31 mouse cellular contexts compared by ENCODE assay signal in genomic region chr8:34539232-34539631, GRCm38 (mm10).
DNase-seq lines count a peak whose midpoint lies in the region; ATAC-seq and TF ChIP-seq lines count a peak whose summit lies in the region.
"Had no signal": no experiment of that assay in that cellular context is flagged by ENCODE, and none has a peak within 500 bp of the region (broad histone marks: within the 10 kb centered on the region; RNA-seq: fewer than 3 reads in every experiment).

No protein-coding gene starts in this region.

- no peak overlapping the region for H3K9ac ChIP-seq in lung, embryonic 15.5 days
- H3K9ac ChIP-seq in neural tube, embryonic 13.5 days, result no peak overlapping the region
- H3K9ac ChIP-seq in neural tube, embryonic 15.5 days (replicated peaks), result no peak overlapping the region
- H3K9ac ChIP-seq: embryonic facial prominence, embryonic 15.5 days; forebrain, embryonic 13.5 days; hindbrain, embryonic 15.5 days; liver, embryonic 14.5 days had no signal

- TF ChIP-seq CTCF in lung, adult 2 months (IDR thresholded peaks at IDR 0.05; ENCODE audit: insufficient read depth, low read length), result no peak

- no peaks in the 10 kb centered on the region for H3K79me2 ChIP-seq in myocyte (ENCODE audit: control insufficient read depth, insufficient read depth)

- DNase-seq in lung, adult 2 months, result no peak
- no peak for DNase-seq in layer of hippocampus, postnatal 14 days (ENCODE audit: low spot score in 2 of 2)
- DNase-seq: adrenal gland, postnatal 25 days; cerebellum, adult 11-12 months; cerebellum, adult 9-11 months; gastrocnemius, postnatal 10 days; heart, postnatal 14 days; kidney, adult 11 months; kidney, postnatal 14 days; left cerebral cortex, postnatal 4 days; liver; right cerebral cortex, adult 18-20 months; spleen, adult 18-20 months; thymus, adult 18-20 months; thymus, postnatal 25 days had no signal

- no peaks in the 10 kb centered on the region for H3K9me3 ChIP-seq in lung, embryonic 15.5 days
- no peaks in the 10 kb centered on the region for H3K9me3 ChIP-seq in neural tube, embryonic 13.5 days
- no peaks in the 10 kb centered on the region for H3K9me3 ChIP-seq in neural tube, embryonic 15.5 days (replicated peaks)
- H3K9me3 ChIP-seq: embryonic facial prominence, embryonic 15.5 days; forebrain, embryonic 13.5 days; hindbrain, embryonic 10.5 days; hindbrain, embryonic 15.5 days; midbrain, embryonic 10.5 days had no signal

- H3K4me1 ChIP-seq in lung, embryonic 15.5 days, result no peaks in the 10 kb centered on the region
- no peaks in the 10 kb centered on the region; the same call in 1 of the 2 replicates for H3K4me1 ChIP-seq in lung, adult 2 months (ENCODE audit: control insufficient read depth, insufficient read depth, low read length)
- H3K4me1 ChIP-seq in neural tube, embryonic 13.5 days (replicated peaks), result 0 out of 2 replicates have a peak, but pooled peaks cover 3% of the 10 kb centered on the region
- no peaks in the 10 kb centered on the region for H3K4me1 ChIP-seq in neural tube, embryonic 15.5 days
- H3K4me1 ChIP-seq: embryonic facial prominence, embryonic 15.5 days; forebrain, embryonic 13.5 days; hindbrain, embryonic 10.5 days; hindbrain, embryonic 15.5 days had no signal

- peak; percentile 62 for ATAC-seq in lung, embryonic 15.5 days (ENCODE audit: borderline replicate concordance, extremely low read depth, low FRiP score, low TSS enrichment)
- 0 out of 2 replicates have a peak, but pooled peaks have one; percentile 15 for ATAC-seq in neural tube, embryonic 13.5 days (ENCODE audit: low read depth)
- no peak for ATAC-seq in neural tube, embryonic 15.5 days (ENCODE audit: low FRiP score)
- ATAC-seq in common myeloid progenitor, adult 5-6 weeks (replicated peaks; ENCODE audit: low read depth, poor library complexity, severe bottlenecking), result peak; percentile 56
- ATAC-seq: forebrain, embryonic 13.5 days; inflammation-experienced regulatory T-cells, adult 6 months; Patski had no signal

- H3K4me2 ChIP-seq in lung, embryonic 15.5 days, result no peak overlapping the region
- H3K4me2 ChIP-seq in neural tube, embryonic 13.5 days, result no peak overlapping the region
- no peak overlapping the region for H3K4me2 ChIP-seq in neural tube, embryonic 15.5 days
- H3K4me2 ChIP-seq in myocyte (ENCODE audit: low read depth), result no peak overlapping the region
- H3K4me2 ChIP-seq: embryonic facial prominence, embryonic 15.5 days; forebrain, embryonic 13.5 days; hindbrain, embryonic 15.5 days had no signal

- no peak for TF ChIP-seq POLR2A in lung, adult 2 months (IDR thresholded peaks at IDR 0.05; ENCODE audit: borderline replicate concordance, extremely low read depth, low read depth, low read length)
- TF ChIP-seq POLR2A in myocyte (IDR thresholded peaks at IDR 0.05; ENCODE audit: insufficient read length, low read depth), result no peak

- H3K4me3 ChIP-seq in lung, embryonic 15.5 days, result no peak overlapping the region
- H3K4me3 ChIP-seq in lung, adult 2 months (replicated peaks; ENCODE audit: extremely low read depth, low read depth, low read length), result no peak overlapping the region
- no peak overlapping the region for H3K4me3 ChIP-seq in neural tube, embryonic 13.5 days
- H3K4me3 ChIP-seq in neural tube, embryonic 15.5 days (replicated peaks), result no peak overlapping the region
- H3K4me3 ChIP-seq in myocyte, result no peak overlapping the region
- H3K4me3 ChIP-seq: embryonic facial prominence, embryonic 15.5 days; forebrain, embryonic 13.5 days; hindbrain, embryonic 10.5 days; hindbrain, embryonic 15.5 days; midbrain, embryonic 10.5 days had no signal

- no peak overlapping the region for H3K27ac ChIP-seq in lung, embryonic 15.5 days
- H3K27ac ChIP-seq in neural tube, embryonic 13.5 days (replicated peaks), result no peak overlapping the region
- H3K27ac ChIP-seq in neural tube, embryonic 15.5 days (replicated peaks), result no peak overlapping the region
- H3K27ac ChIP-seq: embryonic facial prominence, embryonic 15.5 days; forebrain, embryonic 13.5 days; hindbrain, embryonic 10.5 days; hindbrain, embryonic 15.5 days; liver, embryonic 14.5 days; macrophage; midbrain, embryonic 10.5 days; stomach, postnatal 0 days had no signal

- 39% methylated on average over 4 of the region's 4 CpGs for WGBS in lung, embryonic 15.5 days
- 41% methylated on average over 4 of the region's 4 CpGs for WGBS in lung, adult 2 months
- 64% methylated on average over 4 of the region's 4 CpGs for WGBS in neural tube, embryonic 13.5 days
- WGBS in neural tube, embryonic 15.5 days, result 61% methylated on average over 4 of the region's 4 CpGs

- no peaks in the 10 kb centered on the region for H3K36me3 ChIP-seq in lung, embryonic 15.5 days
- H3K36me3 ChIP-seq in neural tube, embryonic 13.5 days, result no peaks in the 10 kb centered on the region
- H3K36me3 ChIP-seq in neural tube, embryonic 15.5 days, result no peaks in the 10 kb centered on the region
- H3K36me3 ChIP-seq in myocyte (ENCODE audit: control insufficient read depth, insufficient read depth), result no peaks in the 10 kb centered on the region
- H3K36me3 ChIP-seq: embryonic facial prominence, embryonic 15.5 days; G1E; hindbrain, embryonic 10.5 days; hindbrain, embryonic 15.5 days; midbrain, embryonic 10.5 days had no signal

- no peaks in the 10 kb centered on the region for H3K27me3 ChIP-seq in lung, embryonic 15.5 days
- H3K27me3 ChIP-seq in neural tube, embryonic 13.5 days, result no peaks in the 10 kb centered on the region
- no peaks in the 10 kb centered on the region for H3K27me3 ChIP-seq in neural tube, embryonic 15.5 days (replicated peaks)
- no peaks in the 10 kb centered on the region for H3K27me3 ChIP-seq in myocyte (ENCODE audit: control insufficient read depth, insufficient read depth, insufficient read length)
- H3K27me3 ChIP-seq: embryonic facial prominence, embryonic 15.5 days; forebrain, embryonic 13.5 days; hindbrain, embryonic 15.5 days; Patski had no signal

- H3ac ChIP-seq in myocyte (ENCODE audit: control insufficient read depth, insufficient read length), result no peak overlapping the region

TF ChIP-seq in myocyte, 11 proteins besides CTCF, POLR2A, EP300 and RAD21:
- TF ChIP-seq SRF (IDR thresholded peaks at IDR 0.05; ENCODE audit: control insufficient read depth, insufficient read length, low read depth), result no peak
- TF ChIP-seq POLR2AphosphoS2 (IDR thresholded peaks at IDR 0.05; ENCODE audit: insufficient read length, low read depth), result no peak
- no peak for TF ChIP-seq MYOD1 (IDR thresholded peaks at IDR 0.05; ENCODE audit: control insufficient read depth in 1 of 3, insufficient read length in 2 of 3, low read depth in 2 of 3)
- no peak for TF ChIP-seq REST (IDR thresholded peaks at IDR 0.05; ENCODE audit: insufficient read depth, insufficient read length)
- peak; percentile 79 for TF ChIP-seq CEBPB (IDR thresholded peaks at IDR 0.05; ENCODE audit: insufficient read depth, poor library complexity, severe bottlenecking)
